Mouse (Mus musculus) kidney, adult 2 months (tissue): ENCODE results near the gene Foxo3. TPM values are rescaled to one million over a fixed set of nuclear protein-coding genes. Genes with fewer than 3 reads are reported as not detected.

ENCODE experiments used
- DNase-seq: peaks from one replicate; pipeline ENCODE4 v3.0.0; 2021
- H3K27ac ChIP-seq: fragments of 200-500 bp; 2 replicates; pipeline ENCODE4 v1.5.1; 2012; ENCODE audit warnings: low read depth, low read length, control low read depth, inconsistent platforms; ENCODE audit not compliant: insufficient read depth
- H3K27me3 ChIP-seq: fragments of 200-500 bp; replicated peaks from 2 replicates; pipeline ENCODE4 v1.6.1; 2012; ENCODE audit warnings: mild to moderate bottlenecking, moderate library complexity, low read length, inconsistent platforms; ENCODE audit not compliant: control insufficient read depth, insufficient read depth
- H3K36me3 ChIP-seq: fragments of 200-500 bp; 2 replicates; pipeline ENCODE4 v1.6.1; 2012; ENCODE audit warnings: mild to moderate bottlenecking, moderate library complexity, low read length, inconsistent platforms; ENCODE audit not compliant: control insufficient read depth, insufficient read depth
- H3K4me1 ChIP-seq: fragments of 200-500 bp; 2 replicates; pipeline ENCODE4 v1.6.1; 2011; ENCODE audit warnings: low read length; ENCODE audit not compliant: control insufficient read depth, insufficient read depth
- H3K4me3 ChIP-seq: fragments of 200-500 bp; 2 replicates; pipeline ENCODE4 v1.5.1; 2011; ENCODE audit warnings: mild to moderate bottlenecking, low read depth, low read length, control low read depth; ENCODE audit not compliant: insufficient read depth
- CTCF ChIP-seq: fragments of 200-500 bp; conservative IDR thresholded peaks from 2 replicates; pipeline ENCODE4 v1.5.1; 2011; ENCODE audit warnings: low read depth, mild to moderate bottlenecking, control low read depth, low read length, moderate library complexity, mixed read lengths; ENCODE audit not compliant: insufficient read depth, insufficient read length
- POLR2A ChIP-seq: fragments of 200-500 bp; IDR thresholded peaks from one replicate; pipeline ENCODE4 v1.6.1; 2011; ENCODE audit warnings: low read depth, low read length, control low read depth
- WGBS: fragments of 180-500 bp; shearing (Covaris S2); methylation state at CpG from one replicate; pipeline ENCODE4 v1.1.7; 2018; 5-methylcytosine and 5-hydroxymethylcytosine counted together
- polyA plus RNA-seq: library from polyadenylated mRNA; depleted of rRNA; stranded (reverse); fragments of >200 nt; gene quantifications from 2 replicates; pipeline ENCODE4 v1.2.3, GENCODE M21; 2012

Gene Foxo3
- polyA plus RNA-seq, 1 experiment, result 29.2 TPM

- no peak overlapping the region for H3K27ac ChIP-seq
- 84% methylated on average over 8 of the region's 8 CpGs for WGBS
- no peaks in the 10 kb centered on the region for H3K4me1 ChIP-seq
- no peaks in the 10 kb centered on the region for H3K27me3 ChIP-seq
- DNase-seq, result no peak
- no peak overlapping the region for H3K4me3 ChIP-seq
- TF ChIP-seq POLR2A (no peak), CTCF (no peak)
- peaks cover 2% of the 10 kb centered on the region for H3K36me3 ChIP-seq
Measured at GRCm38 (mm10) chr10:42180333-42180732, 96.2 kb downstream of the Foxo3 start.

- DNase-seq, result no peak
- 90% methylated on average over 11 of the region's 11 CpGs for WGBS
- H3K27ac ChIP-seq, result no peak overlapping the region
- H3K4me1 ChIP-seq, result no peaks in the 10 kb centered on the region
- no peaks in the 10 kb centered on the region for H3K27me3 ChIP-seq
- no peak overlapping the region for H3K4me3 ChIP-seq
- no peaks in the 10 kb centered on the region; the same call in 1 of the 2 replicates for H3K36me3 ChIP-seq
- no peak for TF ChIP-seq CTCF
- no peak for TF ChIP-seq POLR2A
Measured at GRCm38 (mm10) chr10:42178751-42179150, 97.8 kb downstream of the Foxo3 start.

GRCm38 (mm10) chr10:42177771-42178674, 98.5 kb downstream of the Foxo3 start:
- DNase-seq, result no peak
- Histone ChIP-seq H3K4me1 (no peaks in the 10 kb centered on the region), H3K4me3 (no peak overlapping the region), H3K27me3 (no peaks in the 10 kb centered on the region), H3K27ac (no peak overlapping the region), H3K36me3 (no peaks in the 10 kb centered on the region; the same call in 1 of the 2 replicates)
- WGBS, result 72% methylated on average over 16 of the region's 16 CpGs
- TF ChIP-seq POLR2A (no peak), CTCF (no peak)

GRCm38 (mm10) chr10:42174283-42174682, 102.3 kb downstream of the Foxo3 start:
- no peak overlapping the region for H3K27ac ChIP-seq
- TF ChIP-seq POLR2A (no peak), CTCF (no peak)
- H3K4me1 ChIP-seq, result no peaks in the 10 kb centered on the region
- no peak overlapping the region for H3K4me3 ChIP-seq
- WGBS, result 80% methylated on average over 5 of the region's 5 CpGs
- H3K36me3 ChIP-seq, result no peaks in the 10 kb centered on the region
- no peak for DNase-seq
- no peaks in the 10 kb centered on the region for H3K27me3 ChIP-seq

GRCm38 (mm10) chr10:42173839-42174238, 102.7 kb downstream of the Foxo3 start:
- Histone ChIP-seq H3K36me3 (no peaks in the 10 kb centered on the region), H3K27me3 (no peaks in the 10 kb centered on the region), H3K27ac (no peak overlapping the region), H3K4me3 (no peak overlapping the region), H3K4me1 (no peaks in the 10 kb centered on the region)
- TF ChIP-seq POLR2A, result no peak
- TF ChIP-seq CTCF, result no peak
- no peak for DNase-seq
- 23% methylated on average over 1 of the region's 1 CpGs for WGBS

GRCm38 (mm10) chr10:42170889-42171347, 105.6 kb downstream of the Foxo3 start:
- Histone ChIP-seq H3K27ac (no peak overlapping the region), H3K4me3 (no peak overlapping the region), H3K4me1 (no peaks in the 10 kb centered on the region), H3K27me3 (no peaks in the 10 kb centered on the region), H3K36me3 (no peaks in the 10 kb centered on the region)
- TF ChIP-seq CTCF, result no peak
- TF ChIP-seq POLR2A, result no peak
- DNase-seq, result no peak
- 27% methylated on average over 5 of the region's 5 CpGs for WGBS

GRCm38 (mm10) chr10:42170201-42170600, 106.4 kb downstream of the Foxo3 start:
- no peak overlapping the region for H3K27ac ChIP-seq
- no peaks in the 10 kb centered on the region for H3K27me3 ChIP-seq
- 78% methylated on average over 5 of the region's 5 CpGs for WGBS
- no peak for DNase-seq
- no peaks in the 10 kb centered on the region for H3K4me1 ChIP-seq
- no peak overlapping the region for H3K4me3 ChIP-seq
- H3K36me3 ChIP-seq, result no peaks in the 10 kb centered on the region
- TF ChIP-seq CTCF (no peak), POLR2A (no peak)
